Mouse (Mus musculus) thymus, postnatal 36 days (tissue): ENCODE measurements around the gene Tenm3.
A peak's percentile ranks its signal among the peaks of the same experiment; 100 is the strongest.

Experiments
- DNase-seq, 2 experiments: peaks; one replicate each; pipeline ENCODE4 v3.0.0; 2022; ENCODE audit warnings: mixed read lengths in 2 of 2

The Tenm3 gene

GRCm38 (mm10) chr8:48572345-48572744 is 271.4 kb downstream of the Tenm3 start:
- no peak for DNase-seq

- no peak for DNase-seq
These were observed 275.1 kb downstream of the Tenm3 start for GRCm38 (mm10) chr8:48568608-48569007.

GRCm38 (mm10) chr8:48567929-48568607 is 275.7 kb downstream of the Tenm3 start:
- no peak for DNase-seq

GRCm38 (mm10) chr8:48560227-48560626 is 283.5 kb downstream of the Tenm3 start:
- DNase-seq: no peak

- DNase-seq: peak in 1 of 2 experiments; percentile 5
These were observed 288.1 kb downstream of the Tenm3 start for GRCm38 (mm10) chr8:48555546-48556141.

GRCm38 (mm10) chr8:48554762-48555545 is 288.8 kb downstream of the Tenm3 start:
- peak; percentile 2 to 17 for DNase-seq

GRCm38 (mm10) chr8:48553791-48554288 is 289.9 kb downstream of the Tenm3 start:
- no peak for DNase-seq

GRCm38 (mm10) chr8:48552306-48552705 is 291.4 kb downstream of the Tenm3 start:
- DNase-seq: no peak

- DNase-seq: no peak
These were observed 292.4 kb downstream of the Tenm3 start for GRCm38 (mm10) chr8:48551370-48551769.

- DNase-seq: no peak
These were observed 294.8 kb downstream of the Tenm3 start for GRCm38 (mm10) chr8:48548908-48549307.

- no peak for DNase-seq
These were observed 298.1 kb downstream of the Tenm3 start for GRCm38 (mm10) chr8:48545631-48546030.

GRCm38 (mm10) chr8:48544840-48545239 is 298.9 kb downstream of the Tenm3 start:
- DNase-seq: no peak

- DNase-seq: no peak
These were observed 301.6 kb downstream of the Tenm3 start for GRCm38 (mm10) chr8:48542141-48542540.

- DNase-seq: no peak
These were observed 302.9 kb downstream of the Tenm3 start for GRCm38 (mm10) chr8:48540894-48541293.

- no peak for DNase-seq
These were observed 307.9 kb downstream of the Tenm3 start for GRCm38 (mm10) chr8:48535833-48536232.

GRCm38 (mm10) chr8:48531795-48532194 is 312.0 kb downstream of the Tenm3 start:
- no peak for DNase-seq

- no peak for DNase-seq
These were observed 312.7 kb downstream of the Tenm3 start for GRCm38 (mm10) chr8:48530916-48531570.

- DNase-seq: no peak
These were observed 316.3 kb downstream of the Tenm3 start for GRCm38 (mm10) chr8:48527418-48527817.

- DNase-seq: no peak
These were observed 321.1 kb downstream of the Tenm3 start for GRCm38 (mm10) chr8:48522536-48523123.

GRCm38 (mm10) chr8:48522004-48522403 is 321.7 kb downstream of the Tenm3 start:
- no peak for DNase-seq

GRCm38 (mm10) chr8:48517431-48517830 is 326.3 kb downstream of the Tenm3 start:
- no peak for DNase-seq

- DNase-seq: no peak
These were observed 329.5 kb downstream of the Tenm3 start for GRCm38 (mm10) chr8:48514230-48514629.

- DNase-seq: no peak
These were observed 329.9 kb downstream of the Tenm3 start for GRCm38 (mm10) chr8:48513801-48514200.
